Mouse (Mus musculus): ENCODE results near the gene Cd244a.

Gene Cd244a

DNA sequence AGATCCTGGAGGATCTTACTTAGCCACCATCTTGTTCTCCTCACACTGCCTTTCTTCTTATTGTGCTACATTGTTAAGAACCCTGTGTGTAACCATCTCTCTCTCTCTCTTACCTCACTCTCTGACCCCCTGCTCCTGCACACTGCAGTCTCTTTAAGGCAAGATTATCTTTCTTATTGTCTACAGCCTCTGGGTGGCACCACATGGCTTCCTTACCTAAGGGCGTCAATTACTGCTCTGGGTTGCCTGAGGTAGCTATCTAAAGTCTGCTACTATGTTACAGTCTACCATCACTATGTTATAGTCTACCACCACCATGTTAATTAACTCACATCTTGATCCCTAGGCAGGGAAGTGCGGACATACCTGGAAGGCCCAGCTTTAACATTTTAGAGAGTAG, 9.4 kb downstream of the Cd244a start:
- DNase-seq (ENCODE audit: extremely low read depth, low read depth, low spot score) = no peak

DNA sequence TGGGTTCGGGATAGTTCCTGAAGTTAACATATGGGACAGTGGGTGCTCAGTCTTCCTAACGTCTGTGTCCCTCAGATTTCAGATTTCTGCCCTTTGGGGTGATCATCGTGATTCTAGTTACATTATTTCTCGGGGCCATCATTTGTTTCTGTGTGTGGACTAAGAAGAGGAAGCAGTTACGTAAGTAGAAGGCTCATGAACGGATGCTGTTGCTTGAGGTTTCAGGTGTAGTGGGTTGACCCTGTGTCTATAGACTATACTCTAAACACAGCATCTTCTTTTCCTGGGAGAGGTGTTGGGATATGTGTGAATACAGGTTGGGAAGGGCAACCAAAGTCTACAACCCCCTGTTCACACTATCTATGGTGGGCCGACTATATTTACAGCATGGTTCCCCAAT, 18.2 kb downstream of the Cd244a start:
- no peak for DNase-seq (ENCODE audit: extremely low read depth, low read depth, low spot score)

- no peak for DNase-seq (ENCODE audit: extremely low read depth, low read depth, low spot score)
Observed at GRCm38 (mm10) chr1:171584584-171584983, 25.6 kb downstream of the Cd244a start.

DNA sequence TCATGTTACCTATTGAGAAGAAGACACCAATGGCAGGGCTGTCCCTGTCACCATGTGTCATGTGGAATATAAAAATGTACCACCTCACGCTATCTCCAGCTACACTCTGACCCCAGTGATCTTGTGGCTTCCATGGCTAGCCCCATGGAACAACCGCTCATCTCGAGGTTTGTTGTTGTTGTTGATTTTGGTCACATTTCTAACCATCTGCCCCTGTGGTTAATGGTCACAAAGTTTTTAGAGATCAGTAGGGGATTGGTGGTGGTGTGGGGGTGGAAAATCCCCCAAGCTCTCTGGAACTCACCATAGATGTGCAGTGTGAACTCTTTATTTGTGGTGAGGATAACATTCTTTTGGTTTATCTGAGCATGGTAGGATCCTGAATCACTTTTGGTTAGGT, 45.7 kb downstream of the Cd244a start:
- no peak for DNase-seq (ENCODE audit: extremely low read depth, low read depth, low spot score)

- DNase-seq (ENCODE audit: extremely low read depth, low read depth, low spot score) = no peak
Observed at GRCm38 (mm10) chr1:171606656-171607055, 47.7 kb downstream of the Cd244a start.

GRCm38 (mm10) chr1:171607176-171607575, 48.2 kb downstream of the Cd244a start, which contains the start of gene Ly9:
Gene Ly9, minus strand, starts transcription at chr1:171607410.
- no peak for DNase-seq (ENCODE audit: extremely low read depth, low read depth, low spot score)

DNA sequence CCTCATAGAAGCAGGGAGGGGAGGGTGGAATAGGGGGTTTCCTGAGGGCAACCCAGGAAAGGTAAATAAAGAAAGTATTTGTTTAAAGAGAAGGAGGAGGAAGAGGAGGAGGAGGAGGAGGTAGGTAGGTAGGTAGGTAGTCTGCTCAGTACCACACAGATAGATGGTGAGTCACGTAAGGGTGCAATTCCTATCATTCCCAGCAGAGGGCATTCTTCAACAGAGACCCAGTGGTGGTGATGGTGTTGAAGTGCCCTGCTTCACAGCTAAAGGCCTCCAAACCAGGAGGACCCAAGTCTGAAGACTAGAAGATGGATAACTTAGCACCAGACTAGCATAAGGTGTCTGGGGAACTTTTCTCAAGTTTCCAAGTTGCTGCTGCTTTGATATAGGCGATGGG, 51.0 kb downstream of the Cd244a start:
- no peak for DNase-seq (ENCODE audit: extremely low read depth, low read depth, low spot score)

- DNase-seq (ENCODE audit: extremely low read depth, low read depth, low spot score) = no peak
Observed at GRCm38 (mm10) chr1:171610781-171611180, 51.8 kb downstream of the Cd244a start.

GRCm38 (mm10) chr1:171613962-171614361, 55.0 kb downstream of the Cd244a start:
- no peak for DNase-seq (ENCODE audit: extremely low read depth, low read depth, low spot score)

DNA sequence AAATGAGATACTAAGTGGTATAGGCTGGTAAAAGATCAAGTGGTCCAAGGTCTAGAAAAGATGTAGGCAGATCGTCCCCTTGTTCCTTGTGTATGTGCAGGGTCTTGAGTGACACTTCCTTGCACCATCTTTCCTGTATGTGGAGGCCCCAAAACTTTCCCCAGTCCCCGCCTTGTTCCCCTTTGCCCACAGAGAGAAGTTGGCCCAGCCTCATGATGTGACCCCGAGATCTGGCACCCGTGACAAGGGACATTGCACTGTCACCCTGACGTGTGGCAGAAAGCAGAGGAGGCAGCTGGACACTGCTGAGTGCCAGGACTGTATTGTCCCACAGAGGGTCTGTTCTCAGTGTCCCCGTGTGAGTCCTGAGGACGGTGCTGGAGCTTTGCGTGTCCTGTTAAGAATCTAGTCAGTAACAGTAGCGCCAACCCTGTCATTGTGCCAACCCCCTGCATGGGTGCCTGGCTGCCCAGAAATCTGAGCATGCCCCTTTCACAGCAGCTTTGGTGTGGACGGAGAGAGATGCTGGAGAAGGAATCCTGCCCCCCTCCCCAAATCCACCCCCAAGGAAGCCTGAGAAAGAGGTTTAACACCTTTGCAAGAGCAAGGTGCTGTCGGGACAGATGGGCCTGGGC, 58.0 kb downstream of the Cd244a start:
- no peak for DNase-seq (ENCODE audit: extremely low read depth, low read depth, low spot score)

GRCm38 (mm10) chr1:171619001-171619400, 60.0 kb downstream of the Cd244a start:
- DNase-seq (ENCODE audit: extremely low read depth, low read depth, low spot score) = no peak

- no peak for DNase-seq (ENCODE audit: extremely low read depth, low read depth, low spot score)
Observed at GRCm38 (mm10) chr1:171619645-171620044, 60.7 kb downstream of the Cd244a start.

DNA sequence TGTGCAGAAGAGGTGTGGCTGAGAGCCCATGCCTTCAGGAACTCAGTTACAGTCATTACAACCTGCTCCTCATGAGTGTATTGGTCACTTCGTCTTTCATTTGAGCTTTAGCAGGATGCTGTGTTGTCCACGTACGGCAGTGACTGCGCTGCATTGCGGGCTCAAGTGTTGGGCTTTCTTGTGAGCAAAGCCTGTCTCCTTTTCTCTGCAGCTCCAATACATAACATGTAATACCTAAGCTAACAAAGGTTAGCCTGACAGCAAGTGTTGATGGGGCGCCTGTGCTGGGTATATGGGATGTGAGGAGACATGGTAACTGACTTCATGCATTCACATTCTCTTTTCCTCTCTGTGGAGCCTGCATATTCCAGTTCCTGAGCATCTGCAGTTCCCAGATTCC, 61.1 kb downstream of the Cd244a start:
- no peak for DNase-seq (ENCODE audit: extremely low read depth, low read depth, low spot score)

DNA sequence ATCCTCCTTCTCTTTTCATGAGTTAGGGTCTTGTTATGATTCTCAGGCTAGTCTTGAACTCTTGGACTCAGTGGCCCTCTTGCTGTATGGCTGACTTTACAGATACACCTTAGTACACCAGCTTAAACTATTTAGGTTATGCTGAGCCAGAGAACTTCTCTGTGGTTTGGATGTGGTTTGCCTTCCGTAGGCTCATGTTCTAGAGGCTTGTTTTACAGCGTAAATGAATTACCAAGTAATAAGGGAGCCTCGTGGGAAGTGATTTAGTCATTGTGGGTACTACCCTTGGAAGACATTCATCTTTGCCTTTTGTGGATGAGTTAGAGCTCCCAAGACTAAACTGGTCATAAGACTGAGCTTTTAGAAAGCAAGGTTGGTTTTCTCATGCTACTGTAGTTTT, 68.8 kb downstream of the Cd244a start:
- DNase-seq (ENCODE audit: extremely low read depth, low read depth, low spot score) = no peak

- no peak for DNase-seq (ENCODE audit: extremely low read depth, low read depth, low spot score)
Observed at GRCm38 (mm10) chr1:171629168-171629567, 70.2 kb downstream of the Cd244a start.

DNA sequence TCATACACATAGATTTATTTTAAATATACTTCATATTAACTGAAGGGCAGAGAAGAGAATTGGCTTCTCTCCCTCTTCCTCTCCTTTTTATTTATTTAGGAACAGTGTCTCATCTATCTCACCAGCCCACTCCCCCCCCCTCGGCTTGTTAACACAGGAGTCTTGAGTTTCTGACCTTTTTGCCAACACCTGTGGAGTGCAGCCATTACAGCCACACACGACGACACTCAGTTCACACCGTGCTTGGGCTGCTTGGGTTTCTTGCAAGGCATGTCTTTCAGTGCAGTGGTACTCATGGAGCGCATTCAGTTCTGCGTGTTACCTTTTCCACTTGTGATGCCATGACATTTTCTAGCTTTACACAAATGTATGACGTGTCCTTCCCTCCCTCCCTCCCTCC, 71.0 kb downstream of the Cd244a start:
- no peak for DNase-seq (ENCODE audit: extremely low read depth, low read depth, low spot score)

DNA sequence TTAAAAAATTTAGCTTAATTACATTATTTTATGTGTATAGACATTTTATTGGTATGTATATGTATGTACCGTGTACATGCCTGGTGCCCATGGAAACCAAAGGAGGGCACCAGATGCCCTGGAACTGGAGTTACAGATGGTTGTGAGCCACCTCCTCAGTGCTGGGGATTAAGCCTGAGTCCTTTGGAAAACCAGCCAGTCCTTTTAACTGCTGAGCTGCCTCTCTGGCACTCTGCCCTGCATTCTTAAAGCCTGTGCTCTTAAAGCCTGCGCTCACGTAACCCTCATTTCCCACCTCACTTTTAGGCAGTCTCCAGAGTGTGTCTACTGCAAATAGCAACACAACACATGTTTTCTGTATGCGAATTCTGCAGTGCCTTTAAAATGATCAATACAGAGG, 71.9 kb downstream of the Cd244a start:
- DNase-seq (ENCODE audit: extremely low read depth, low read depth, low spot score) = no peak

DNA sequence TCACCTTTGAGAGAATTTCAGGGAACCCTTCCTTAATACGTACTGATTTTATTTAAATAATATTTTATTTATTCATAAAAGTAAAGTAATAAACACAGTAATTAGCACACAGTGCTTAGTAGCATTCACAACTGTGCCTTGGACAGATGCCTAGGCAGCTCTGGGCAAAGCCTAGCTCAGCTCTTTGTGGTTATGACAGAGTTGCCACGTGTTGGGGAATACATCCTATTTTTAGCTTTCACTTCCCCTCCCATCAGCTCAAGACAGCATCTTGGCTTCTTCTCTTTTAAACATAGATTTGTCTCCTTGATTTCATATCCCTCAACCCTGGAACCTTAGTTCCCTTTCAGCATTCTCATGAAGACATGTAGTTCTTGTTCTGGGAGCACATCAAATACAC, 72.5 kb downstream of the Cd244a start:
- no peak for DNase-seq (ENCODE audit: extremely low read depth, low read depth, low spot score)

DNA sequence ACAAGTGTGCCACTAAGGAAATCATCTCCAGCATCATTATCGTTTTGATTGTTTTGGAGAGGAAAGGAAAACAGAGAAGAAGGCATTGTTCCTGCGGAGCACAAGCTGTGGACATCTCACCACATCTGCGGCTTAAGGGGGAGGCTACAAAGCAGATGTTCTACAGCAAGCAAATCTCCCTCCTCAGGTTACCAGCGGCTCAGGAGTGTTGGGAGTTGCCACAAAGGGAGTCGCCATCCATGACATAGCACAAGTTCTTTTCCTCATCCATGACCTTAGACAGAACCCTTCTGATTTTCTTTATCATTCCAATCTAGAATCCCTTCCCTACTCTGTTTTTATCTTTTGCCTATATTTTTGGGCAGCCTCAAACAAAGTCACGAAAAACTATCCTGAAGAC, 76.7 kb downstream of the Cd244a start:
- no peak for DNase-seq (ENCODE audit: extremely low read depth, low read depth, low spot score)

DNA sequence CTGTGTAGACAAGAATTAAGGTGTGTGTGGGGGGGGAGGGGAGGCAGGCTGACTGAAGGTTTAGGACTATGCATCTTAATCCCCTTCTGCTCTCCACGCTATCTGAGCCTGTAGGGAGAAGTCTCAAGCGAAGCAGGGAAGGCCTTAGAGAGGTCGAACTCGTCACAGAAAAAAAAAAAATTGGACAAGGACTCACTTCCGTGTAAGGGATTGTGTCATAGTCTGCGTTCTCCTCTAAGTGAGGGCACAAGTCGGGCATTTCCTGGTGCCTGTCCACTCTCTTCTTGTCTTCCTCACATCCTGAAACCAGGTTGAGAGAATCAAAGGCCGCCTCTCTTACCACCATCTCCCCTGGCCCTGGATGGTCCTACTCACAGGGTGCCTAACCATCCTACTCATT, 78.1 kb downstream of the Cd244a start:
- DNase-seq (ENCODE audit: extremely low read depth, low read depth, low spot score) = no peak

DNA sequence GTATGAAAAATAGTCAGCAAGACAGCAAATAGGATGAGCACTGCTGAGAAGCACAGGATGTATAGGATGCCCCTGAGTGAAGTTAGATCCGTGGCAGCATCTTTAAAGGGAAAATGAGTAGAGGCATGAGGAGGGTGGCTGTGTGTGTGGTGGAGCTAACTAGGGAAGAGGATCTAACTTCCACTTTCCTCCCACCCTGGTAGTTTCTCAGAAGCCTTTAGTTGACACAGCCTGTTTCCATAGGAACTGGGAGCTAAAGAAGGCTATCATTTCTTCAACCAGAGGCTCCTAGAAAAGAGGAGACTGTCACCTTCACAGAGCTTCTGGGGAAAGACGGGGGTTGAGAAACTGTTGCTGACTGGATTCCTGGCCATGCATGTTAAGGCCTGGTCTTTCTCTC, 79.7 kb downstream of the Cd244a start:
- no peak for DNase-seq (ENCODE audit: extremely low read depth, low read depth, low spot score)

GRCm38 (mm10) chr1:171640796-171641195, 81.8 kb downstream of the Cd244a start:
- DNase-seq (ENCODE audit: extremely low read depth, low read depth, low spot score) = no peak

DNA sequence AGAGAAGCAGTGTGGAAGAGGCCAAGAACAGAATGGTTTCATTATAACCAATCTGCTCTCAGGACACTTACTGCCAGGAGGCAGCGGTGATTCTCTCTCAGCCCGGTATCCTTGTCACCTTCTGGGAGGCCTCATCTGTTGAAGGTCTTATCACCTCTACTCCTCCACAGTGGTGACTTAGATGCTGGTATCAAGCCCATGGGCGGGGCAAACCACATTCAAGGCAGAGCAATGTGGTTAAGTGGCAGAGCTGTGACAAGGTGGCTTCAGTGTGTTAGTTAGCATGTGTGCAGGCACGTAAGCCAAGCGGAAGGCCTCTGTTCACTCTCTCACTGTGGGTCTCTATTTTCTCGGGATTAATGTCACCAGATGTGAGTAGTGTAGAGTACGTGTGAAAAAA, 84.6 kb downstream of the Cd244a start:
- DNase-seq (ENCODE audit: extremely low read depth, low read depth, low spot score) = no peak
